Comparison of ENCODE assay signal across 10 mouse cellular contexts in genomic region chr2:74136624-74137003, GRCm38 (mm10).
DNase-seq lines count a peak whose midpoint lies in the region; ATAC-seq and TF ChIP-seq lines count a peak whose summit lies in the region.
"Had no signal": no experiment of that assay in that cellular context is flagged by ENCODE, and none has a peak within 500 bp of the region (broad histone marks: within the 10 kb centered on the region; RNA-seq: fewer than 3 reads in every experiment).

No protein-coding gene starts in this region.

- no peak overlapping the region for H3K27ac ChIP-seq in heart, embryonic 14.5 days (replicated peaks in 1 of 2; ENCODE audit: control insufficient read depth in 1 of 2, insufficient read depth in 1 of 2, low read depth in 2 of 2, low read length in 2 of 2)
- H3K27ac ChIP-seq in heart, embryonic 10.5 days: no peak overlapping the region
- no peak overlapping the region for H3K27ac ChIP-seq in stomach, postnatal 0 days (replicated peaks)

- no peak for ATAC-seq in heart, embryonic 14.5 days (ENCODE audit: insufficient number of reproducible peaks, insufficient read depth, low FRiP score, low read depth)
- ATAC-seq in stomach, postnatal 0 days (ENCODE audit: low FRiP score, low TSS enrichment): 0 out of 2 replicates have a peak, but pooled peaks have one; percentile 15

- intact Hi-C loops in left cerebral cortex, postnatal 14 days (cut with DNase I): loop anchor here (10.0 kb wide), 1 partner anchor 528 kb away; the partner anchor contains the start of gene Hoxd13

- TF ChIP-seq CTCF in stomach, postnatal 0 days (IDR thresholded peaks at IDR 0.05; ENCODE audit: low read depth): no peak

- H3K36me3 ChIP-seq in heart, embryonic 14.5 days (ENCODE audit: control insufficient read depth, insufficient read depth, low read length): no peaks in the 10 kb centered on the region
- H3K36me3 ChIP-seq in heart, embryonic 10.5 days: no peaks in the 10 kb centered on the region
- H3K36me3 ChIP-seq in stomach, postnatal 0 days (ENCODE audit: control insufficient read depth, insufficient read depth, low read length): no peaks in the 10 kb centered on the region

- H3K27me3 ChIP-seq in heart, embryonic 14.5 days (ENCODE audit: control insufficient read depth, insufficient read depth, low read length): no peaks in the 10 kb centered on the region
- H3K27me3 ChIP-seq in heart, embryonic 10.5 days (ENCODE audit: insufficient read depth, poor library complexity, severe bottlenecking): no peaks in the 10 kb centered on the region
- no peaks in the 10 kb centered on the region for H3K27me3 ChIP-seq in stomach, postnatal 0 days (ENCODE audit: control insufficient read depth, insufficient read depth, low read length)

- DNase-seq in heart, embryonic 10.5 days (ENCODE audit: low spot score): no peak
- peak; percentile 87 for DNase-seq in retina, postnatal 1 day
- no peak for DNase-seq in retina, embryonic 14.5 days (ENCODE audit: low spot score)
- peak; percentile 70 to 79 for DNase-seq in left cerebral cortex, postnatal 14 days (ENCODE audit: low spot score in 2 of 2)
- no peak for DNase-seq in stomach, postnatal 0 days (ENCODE audit: low spot score)
- DNase-seq in thymus, adult 18-20 months: no peak
- no peak for DNase-seq in layer of hippocampus, adult 11-12 months (ENCODE audit: low spot score)
- DNase-seq: adrenal gland, adult 2 months; lung, postnatal 14 days had no signal

- H3K9me3 ChIP-seq in heart, embryonic 14.5 days (ENCODE audit: control insufficient read depth, low read length): no peaks in the 10 kb centered on the region
- H3K9me3 ChIP-seq in heart, embryonic 10.5 days: no peaks in the 10 kb centered on the region
- no peaks in the 10 kb centered on the region for H3K9me3 ChIP-seq in stomach, postnatal 0 days (ENCODE audit: control insufficient read depth, low read length)

- TF ChIP-seq EP300 in stomach, postnatal 0 days (optimal IDR thresholded peaks at IDR 0.05): no peak

- 22% methylated on average over 9 of the region's 9 CpGs for WGBS in heart, embryonic 14.5 days
- WGBS in heart, embryonic 10.5 days: 23% methylated on average over 9 of the region's 9 CpGs
- 21% methylated on average over 9 of the region's 9 CpGs for WGBS in stomach, postnatal 0 days

- no peak overlapping the region for H3K4me3 ChIP-seq in heart, embryonic 14.5 days (ENCODE audit: control insufficient read depth in 1 of 2, insufficient read depth in 1 of 2, low read depth in 1 of 2, low read length in 2 of 2)
- H3K4me3 ChIP-seq in heart, embryonic 10.5 days: no peak overlapping the region
- H3K4me3 ChIP-seq in stomach, postnatal 0 days (ENCODE audit: low read depth, low read length): no peak overlapping the region

- peaks cover 2 to 7% of the 10 kb centered on the region in 2 experiments; a peak in 3 of 4 replicates for H3K4me1 ChIP-seq in heart, embryonic 14.5 days (ENCODE audit: control insufficient read depth in 2 of 2, insufficient read depth in 2 of 2, low read length in 2 of 2)
- peaks cover 12% of the 10 kb centered on the region for H3K4me1 ChIP-seq in heart, embryonic 10.5 days
- no peaks in the 10 kb centered on the region for H3K4me1 ChIP-seq in stomach, postnatal 0 days (replicated peaks; ENCODE audit: control insufficient read depth, insufficient read depth)

- H3K4me2 ChIP-seq in heart, embryonic 14.5 days (ENCODE audit: low read length): peak overlapping the region; percentile 14; the same call in 1 of the 2 replicates
- no peak overlapping the region for H3K4me2 ChIP-seq in stomach, postnatal 0 days (replicated peaks; ENCODE audit: low read depth)

- H3K9ac ChIP-seq in heart, embryonic 14.5 days (ENCODE audit: low read length): no peak overlapping the region
- no peak overlapping the region for H3K9ac ChIP-seq in stomach, postnatal 0 days (ENCODE audit: low read length)

Comparison
In these comparisons a context has a peak if more than half of its experiments do, and no peak if none do; other contexts are left out.
1. DNase-seq: peak in retina, postnatal 1 day (single experiment) and left cerebral cortex, postnatal 14 days (2 of 2); none in heart, embryonic 10.5 days (single experiment), retina, embryonic 14.5 days (single experiment), stomach, postnatal 0 days (single experiment), thymus, adult 18-20 months (0 of 2) and layer of hippocampus, adult 11-12 months (single experiment).